Mouse (Mus musculus): Measurements from ENCODE around the gene Arhgap44. TPM values are rescaled to one million over a fixed set of nuclear protein-coding genes. Genes with fewer than 3 reads are reported as not detected.

The Arhgap44 gene
- polyA plus RNA-seq, 1 experiment: 64.7 TPM

GRCm38 (mm10) chr11:65020744-65021143 is 142.0 kb downstream of the Arhgap44 start:
- DNase-seq (ENCODE audit: extremely low spot score in 1 of 2, low spot score in 1 of 2): no peak

- no peak for DNase-seq (ENCODE audit: extremely low spot score in 1 of 2, low spot score in 1 of 2)
These were observed 146.0 kb downstream of the Arhgap44 start for GRCm38 (mm10) chr11:65016754-65017153.

DNA sequence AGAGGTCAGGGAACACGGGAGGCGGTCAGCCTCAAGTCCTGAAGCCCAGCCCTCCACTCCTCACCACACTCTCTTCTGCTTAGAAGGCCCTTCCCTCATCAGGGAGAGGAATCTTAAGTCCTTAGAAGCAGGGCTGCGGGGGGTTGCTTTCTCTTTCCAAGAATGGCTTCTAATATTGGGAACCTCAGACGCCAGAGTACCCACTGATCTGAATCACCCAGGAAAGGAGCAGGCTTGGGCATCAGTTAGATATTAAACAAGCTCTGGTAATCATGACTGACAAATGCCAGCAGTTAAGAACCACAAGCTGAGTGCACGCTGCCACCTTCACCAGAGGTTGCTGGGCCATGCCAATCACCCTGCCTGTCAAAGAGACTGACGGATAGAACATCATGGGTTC is 148.9 kb downstream of the Arhgap44 start:
- no peak for DNase-seq (ENCODE audit: extremely low spot score in 1 of 2, low spot score in 1 of 2)

- DNase-seq (ENCODE audit: extremely low spot score in 1 of 2, low spot score in 1 of 2): no peak
These were observed 156.7 kb downstream of the Arhgap44 start for GRCm38 (mm10) chr11:65006047-65006446.

DNA sequence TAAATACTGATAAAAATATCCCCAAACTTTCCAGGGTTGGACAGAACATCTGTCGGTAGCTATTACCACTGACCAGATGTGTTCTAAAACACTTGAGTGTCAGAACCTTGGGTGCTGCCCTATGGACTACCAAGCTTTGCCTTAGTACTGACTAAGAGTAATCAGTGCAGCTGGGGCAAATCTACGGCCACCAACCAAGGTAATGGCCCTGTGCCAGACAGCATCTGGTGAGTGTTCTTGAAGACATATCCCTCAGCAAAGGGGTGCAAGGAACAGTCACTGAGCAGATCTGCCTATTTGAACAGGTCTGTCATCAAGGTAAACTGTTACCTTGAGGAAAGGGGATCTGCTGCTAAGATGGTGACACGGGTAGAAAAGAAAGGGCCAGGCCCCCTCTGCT is 157.9 kb downstream of the Arhgap44 start:
- DNase-seq (ENCODE audit: extremely low spot score in 1 of 2, low spot score in 1 of 2): no peak

DNA sequence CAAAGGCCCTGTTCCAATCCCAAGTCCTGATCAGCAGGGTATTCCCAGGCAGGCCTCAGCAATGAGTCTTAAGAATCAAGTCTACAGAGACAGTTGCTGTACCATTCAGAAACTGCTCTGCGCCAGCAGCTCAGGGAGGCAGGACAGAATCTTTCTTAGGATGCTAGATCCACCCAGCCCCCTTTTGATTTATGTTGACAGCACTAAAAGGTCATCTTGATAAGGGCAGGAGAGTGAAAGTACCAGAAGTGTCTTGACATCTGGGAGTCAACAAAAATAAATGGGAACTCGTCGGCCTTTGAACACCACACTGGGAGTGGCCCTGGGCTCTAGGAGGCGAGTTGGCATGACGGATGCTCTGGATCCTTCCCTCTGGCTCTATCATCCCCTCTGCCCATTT is 159.2 kb downstream of the Arhgap44 start:
- no peak for DNase-seq (ENCODE audit: extremely low spot score in 1 of 2, low spot score in 1 of 2)

DNA sequence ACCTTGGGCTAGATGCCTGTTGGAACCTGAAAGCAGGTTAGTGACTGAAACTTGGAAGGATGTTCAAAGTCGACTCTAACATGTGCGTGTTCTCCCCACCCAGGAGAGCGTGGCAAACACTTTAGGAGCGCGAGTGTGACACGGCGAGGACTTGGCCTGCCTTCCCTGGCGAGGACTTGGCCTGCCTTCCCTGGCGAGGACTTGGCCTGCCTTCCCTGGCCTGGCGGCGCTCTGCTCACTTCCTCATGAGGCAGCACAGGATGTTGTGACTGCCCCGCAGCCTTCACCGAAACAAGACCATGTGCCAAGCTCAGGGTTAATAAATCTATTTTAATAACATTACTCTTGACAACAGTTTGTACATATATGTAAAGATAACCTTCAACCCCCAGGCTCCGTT is 161.0 kb downstream of the Arhgap44 start:
- DNase-seq (ENCODE audit: extremely low spot score in 1 of 2, low spot score in 1 of 2): no peak

- DNase-seq (ENCODE audit: extremely low spot score in 1 of 2, low spot score in 1 of 2): peak in 1 of 2 experiments; percentile 65
These were observed 163.1 kb downstream of the Arhgap44 start for GRCm38 (mm10) chr11:64999685-65000084.

DNA sequence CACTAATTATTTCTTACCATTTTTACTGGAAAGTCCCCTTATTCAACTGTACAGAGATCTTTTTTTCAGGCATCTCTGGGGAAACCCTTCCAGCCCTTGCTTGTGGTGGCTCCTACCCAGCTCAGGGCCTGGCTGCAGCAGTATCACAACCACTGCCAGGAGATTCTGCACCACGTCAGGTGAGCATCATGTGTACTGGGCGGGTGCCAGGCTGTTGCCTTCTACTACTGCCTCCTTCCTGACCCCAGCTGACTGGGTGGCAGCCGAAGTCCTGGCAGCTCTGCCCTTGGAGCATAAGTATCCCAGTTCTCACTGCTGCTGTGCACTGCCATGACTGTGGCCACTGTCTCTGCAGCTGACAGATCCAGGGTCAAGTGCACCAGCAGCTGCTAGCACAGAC is 164.3 kb downstream of the Arhgap44 start:
- DNase-seq (ENCODE audit: extremely low spot score in 1 of 2, low spot score in 1 of 2): no peak

DNA sequence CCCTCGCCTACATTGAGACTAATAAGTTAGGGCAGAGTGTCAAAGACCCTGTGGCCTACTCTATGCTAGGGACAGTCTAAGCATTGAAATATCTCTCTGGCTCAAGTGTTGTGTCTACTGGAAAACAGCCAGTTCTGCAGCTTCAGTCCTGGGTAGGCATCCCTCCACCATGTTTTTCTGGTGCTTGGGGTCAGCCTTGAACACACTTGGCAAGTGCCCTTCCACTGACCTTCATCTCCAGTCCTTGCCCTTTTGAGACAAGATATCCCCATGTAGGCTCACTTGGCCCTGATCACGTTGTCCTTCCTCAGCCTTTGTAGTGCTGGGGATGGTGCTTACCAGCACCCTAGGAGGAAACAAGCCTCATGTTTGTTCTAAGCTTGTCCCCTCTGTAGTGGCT is 174.2 kb downstream of the Arhgap44 start:
- no peak for DNase-seq (ENCODE audit: extremely low spot score in 1 of 2, low spot score in 1 of 2)

DNA sequence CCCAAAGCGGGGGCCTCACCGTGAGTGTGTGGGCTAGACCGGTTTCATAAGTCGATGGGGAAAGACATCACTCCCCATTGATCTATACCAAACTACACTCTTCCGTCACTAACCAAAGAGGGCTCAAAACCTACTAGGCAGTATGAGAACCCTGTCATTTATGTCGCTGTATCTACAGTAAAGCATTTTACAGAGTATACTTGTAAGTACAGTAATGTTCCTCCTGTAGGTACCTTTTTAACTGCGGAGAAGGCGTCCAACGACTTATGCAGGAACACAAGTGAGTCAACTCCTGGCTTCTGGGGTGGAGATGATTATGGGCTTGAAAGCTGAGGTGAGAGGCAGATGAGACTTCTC is 183.3 kb downstream of the Arhgap44 start:
- no peak for DNase-seq (ENCODE audit: extremely low spot score in 1 of 2, low spot score in 1 of 2)

DNA sequence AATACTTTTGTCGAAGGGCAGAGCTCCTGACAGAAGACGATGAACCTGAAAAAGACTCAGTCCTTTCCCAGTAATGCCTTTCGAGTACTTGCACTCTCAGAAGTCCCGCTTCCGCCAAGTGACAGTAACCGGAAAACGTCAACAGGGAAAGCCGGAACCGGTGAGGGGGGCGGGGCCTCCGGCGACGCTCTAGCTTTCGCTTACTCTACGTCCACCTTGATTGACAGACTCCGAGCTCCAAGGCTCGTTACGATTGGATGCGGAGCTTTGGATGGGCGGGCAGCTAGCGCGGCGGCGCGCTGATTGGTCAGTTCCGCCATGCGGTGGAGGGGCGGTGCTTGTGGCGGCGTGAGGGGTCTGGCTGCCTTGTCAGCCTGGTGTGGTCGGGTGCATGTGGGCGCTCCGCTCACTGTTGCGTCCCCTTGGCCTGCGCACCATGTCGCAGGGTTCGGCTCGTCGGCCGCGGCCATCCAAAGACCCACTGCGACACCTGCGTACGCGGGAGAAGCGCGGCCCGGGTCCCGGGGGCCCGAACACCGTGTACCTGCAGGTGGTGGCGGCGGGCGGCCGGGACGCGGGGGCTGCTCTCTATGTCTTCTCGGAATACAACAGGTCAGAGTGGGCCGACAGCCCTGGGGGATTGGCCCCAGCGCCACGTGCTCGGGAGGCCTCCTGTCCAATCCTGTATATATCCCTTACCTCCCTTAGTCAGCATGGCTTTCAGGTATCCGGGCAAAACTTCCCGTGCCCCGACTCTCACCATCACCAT is 183.9 kb downstream of the Arhgap44 start, which contains the start of gene Elac2:
Gene Elac2, plus strand, starts transcription at position 319 of the 769 bp plus-strand sequence.
- DNase-seq (ENCODE audit: extremely low spot score in 1 of 2, low spot score in 1 of 2): peak; percentile 96 to 99

DNA sequence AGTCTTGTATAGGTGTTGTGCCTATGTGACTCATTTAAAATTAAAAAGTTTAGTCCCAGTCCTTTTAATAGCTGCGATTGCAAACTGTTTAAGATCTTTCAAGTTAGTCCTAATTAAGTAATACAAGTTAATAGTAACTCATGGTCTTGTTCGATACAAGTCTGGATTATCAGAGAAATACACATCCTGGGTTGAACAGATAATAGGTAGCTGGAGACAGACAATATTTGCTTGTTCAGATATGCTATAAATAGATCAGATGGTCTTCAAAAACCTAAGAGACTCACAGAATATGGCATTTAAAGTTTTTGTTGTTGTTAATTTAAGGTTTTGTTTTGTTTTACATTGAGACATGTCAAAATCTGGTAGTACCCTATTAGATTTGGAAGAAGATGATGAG is 190.3 kb downstream of the Arhgap44 start:
- no peak for DNase-seq (ENCODE audit: extremely low spot score in 1 of 2, low spot score in 1 of 2)

GRCm38 (mm10) chr11:64971471-64971988 is 191.2 kb downstream of the Arhgap44 start:
- no peak for DNase-seq (ENCODE audit: extremely low spot score in 1 of 2, low spot score in 1 of 2)

DNA sequence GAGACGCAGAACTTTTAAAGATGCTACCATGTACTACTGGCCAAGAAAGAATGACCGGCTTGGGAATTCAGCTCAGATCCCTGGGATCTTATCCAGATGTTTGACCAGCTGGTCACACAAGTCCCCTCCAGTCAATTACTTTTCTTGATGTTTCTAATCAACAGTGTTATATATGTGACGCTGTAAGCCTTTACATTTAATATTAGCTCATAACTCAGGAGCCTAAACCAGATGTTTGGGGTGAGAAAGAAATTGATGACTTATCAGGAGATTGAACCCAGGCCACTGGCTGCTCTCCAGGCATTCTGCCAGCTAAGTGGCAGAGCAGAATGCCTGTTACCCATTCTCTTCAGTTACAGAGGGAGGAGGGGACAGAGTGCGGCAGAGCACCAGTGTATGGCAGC is 193.8 kb downstream of the Arhgap44 start:
- DNase-seq (ENCODE audit: extremely low spot score in 1 of 2, low spot score in 1 of 2): no peak

GRCm38 (mm10) chr11:64968507-64968906 is 194.3 kb downstream of the Arhgap44 start:
- peak; percentile 50 to 88 for DNase-seq (ENCODE audit: extremely low spot score in 1 of 2, low spot score in 1 of 2)

- no peak for DNase-seq (ENCODE audit: extremely low spot score in 1 of 2, low spot score in 1 of 2)
These were observed 200.1 kb downstream of the Arhgap44 start for GRCm38 (mm10) chr11:64962629-64963028.

- no peak for DNase-seq (ENCODE audit: extremely low spot score in 1 of 2, low spot score in 1 of 2)
These were observed 205.6 kb downstream of the Arhgap44 start for GRCm38 (mm10) chr11:64956962-64957729.

Data from frontal cortex, adult 2 months (tissue).